Mouse (Mus musculus) embryonic fibroblast, embryonic 13.5 days (primary cell): ENCODE measurements around the gene Synj2. TPM values are rescaled to one million over a fixed set of nuclear protein-coding genes. Genes with fewer than 3 reads are reported as not detected.

Experiments used
- H3K27ac ChIP-seq: 2 replicates; pipeline ENCODE4 v1.5.1; 2012; ENCODE audit warnings: low read length, control low read depth, inconsistent platforms; ENCODE audit not compliant: insufficient read depth
- H3K4me1 ChIP-seq: 2 replicates; pipeline ENCODE4 v1.6.1; 2011; ENCODE audit warnings: low read length; ENCODE audit not compliant: control insufficient read depth, insufficient read depth
- H3K4me3 ChIP-seq: 2 replicates; pipeline ENCODE4 v1.5.1; 2011; ENCODE audit warnings: mild to moderate bottlenecking, control low read depth, low read length; ENCODE audit not compliant: insufficient read depth
- CTCF ChIP-seq: IDR thresholded peaks from 2 replicates; pipeline ENCODE4 v1.5.1; 2011; ENCODE audit warnings: mild to moderate bottlenecking, control low read depth, low read length, moderate library complexity, borderline replicate concordance; ENCODE audit not compliant: insufficient read depth
- POLR2A ChIP-seq: IDR thresholded peaks from 2 replicates; pipeline ENCODE4 v1.6.1; 2011; ENCODE audit warnings: low read depth, mild to moderate bottlenecking, control low read depth, low read length, moderate library complexity
- polyA plus RNA-seq: library from polyadenylated mRNA; stranded (reverse); fragments of >200 nt; gene quantifications from 2 replicates; pipeline ENCODE4 v1.2.4, GENCODE M21; 2011; ENCODE audit warnings: low read depth; ENCODE audit not compliant: missing spikeins, insufficient read length

The Synj2 gene
- polyA plus RNA-seq, 1 experiment = 19.9 TPM

- H3K4me3 ChIP-seq = no peak overlapping the region
- no peak overlapping the region for H3K27ac ChIP-seq
- 0 out of 2 replicates have a peak, but pooled peaks cover 3% of the 10 kb centered on the region for H3K4me1 ChIP-seq
- no peak for TF ChIP-seq CTCF
- TF ChIP-seq POLR2A = no peak
These were observed 6.3 kb upstream of the Synj2 start for GRCm38 (mm10) chr17:5934554-5935324.

GRCm38 (mm10) chr17:5935680-5936079 lies 5.4 kb upstream of the Synj2 start:
- no peak for TF ChIP-seq POLR2A
- no peak for TF ChIP-seq CTCF
- no peak overlapping the region for H3K4me3 ChIP-seq
- H3K4me1 ChIP-seq = 0 out of 2 replicates have a peak, but pooled peaks cover 3% of the 10 kb centered on the region
- H3K27ac ChIP-seq = no peak overlapping the region

DNA sequence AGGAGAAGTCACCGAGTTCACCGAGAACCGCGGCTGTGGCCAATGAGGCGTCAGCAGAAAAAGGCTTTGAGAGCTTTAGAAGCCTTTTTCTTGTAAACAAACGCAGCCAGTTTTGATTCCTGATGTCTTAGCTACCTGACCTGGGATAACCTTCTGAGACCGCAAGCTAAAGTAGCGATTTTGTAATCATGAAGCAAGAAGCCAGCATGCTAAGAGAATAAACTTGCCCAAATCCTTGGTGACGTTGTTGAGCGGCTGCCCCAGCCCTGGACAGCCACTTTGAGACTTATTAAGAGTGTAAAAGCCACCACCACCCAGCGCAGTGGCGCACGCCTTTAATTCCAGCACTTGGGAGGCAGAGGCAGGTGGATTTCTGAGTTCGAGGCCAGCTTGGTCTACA lies 4.8 kb upstream of the Synj2 start:
- Histone ChIP-seq H3K4me3 (no peak overlapping the region), H3K4me1 (0 out of 2 replicates have a peak, but pooled peaks cover 3% of the 10 kb centered on the region), H3K27ac (no peak overlapping the region)
- TF ChIP-seq POLR2A = no peak
- TF ChIP-seq CTCF = no peak

DNA sequence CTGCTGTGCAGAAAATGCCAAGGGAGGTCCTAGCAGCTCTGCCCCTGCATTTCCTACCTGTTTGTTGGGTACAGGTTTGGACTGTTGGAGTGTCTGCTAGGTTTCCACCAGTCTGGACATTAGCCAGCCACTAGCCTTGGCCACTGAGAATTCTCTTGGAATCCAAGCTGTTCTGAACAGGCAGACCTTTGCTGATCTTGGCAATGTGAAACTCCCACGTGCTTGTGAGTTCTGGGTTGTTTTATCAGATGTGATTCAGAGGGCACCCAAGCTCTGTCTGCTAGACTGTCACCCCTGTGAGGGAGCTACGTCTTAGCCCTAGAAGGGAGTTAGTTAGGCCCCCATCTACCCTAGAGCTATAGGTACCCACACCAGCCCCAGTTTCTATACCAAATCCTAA lies 3.6 kb upstream of the Synj2 start:
- peak overlapping the region; percentile 4; the same call in 1 of the 2 replicates for H3K27ac ChIP-seq
- no peak overlapping the region for H3K4me3 ChIP-seq
- no peak for TF ChIP-seq CTCF
- TF ChIP-seq POLR2A = no peak
- 0 out of 2 replicates have a peak, but pooled peaks cover 3% of the 10 kb centered on the region for H3K4me1 ChIP-seq

- no peak overlapping the region for H3K27ac ChIP-seq
- 0 out of 2 replicates have a peak, but pooled peaks cover 3% of the 10 kb centered on the region for H3K4me1 ChIP-seq
- TF ChIP-seq POLR2A = no peak
- TF ChIP-seq CTCF = no peak
- H3K4me3 ChIP-seq = no peak overlapping the region
These were observed 1.2 kb upstream of the Synj2 start for GRCm38 (mm10) chr17:5939871-5940270.

DNA sequence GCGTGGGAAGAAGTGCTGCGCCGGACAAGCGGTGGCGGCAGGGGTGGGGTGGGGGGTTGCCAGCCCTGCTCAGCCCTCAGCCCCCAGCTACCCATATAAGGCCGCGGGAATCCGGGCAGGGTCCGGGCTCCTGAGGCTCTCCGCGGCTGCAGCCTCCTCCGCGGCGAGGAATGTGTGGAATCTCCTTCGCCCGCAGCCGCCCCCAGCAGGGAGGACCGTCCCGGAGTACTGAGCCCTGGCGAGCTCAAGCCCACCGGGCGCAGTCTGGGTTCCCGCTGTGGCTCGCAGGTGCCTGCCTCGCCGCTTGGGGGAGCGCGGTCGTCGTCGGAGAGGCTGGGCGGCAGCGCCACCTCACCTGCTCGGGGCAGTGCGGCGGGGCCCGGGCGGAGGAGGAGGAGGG lies 288 bp upstream of the Synj2 start:
- no peak for TF ChIP-seq POLR2A
- peak; percentile 81 for TF ChIP-seq CTCF
- no peak overlapping the region for H3K27ac ChIP-seq

DNA sequence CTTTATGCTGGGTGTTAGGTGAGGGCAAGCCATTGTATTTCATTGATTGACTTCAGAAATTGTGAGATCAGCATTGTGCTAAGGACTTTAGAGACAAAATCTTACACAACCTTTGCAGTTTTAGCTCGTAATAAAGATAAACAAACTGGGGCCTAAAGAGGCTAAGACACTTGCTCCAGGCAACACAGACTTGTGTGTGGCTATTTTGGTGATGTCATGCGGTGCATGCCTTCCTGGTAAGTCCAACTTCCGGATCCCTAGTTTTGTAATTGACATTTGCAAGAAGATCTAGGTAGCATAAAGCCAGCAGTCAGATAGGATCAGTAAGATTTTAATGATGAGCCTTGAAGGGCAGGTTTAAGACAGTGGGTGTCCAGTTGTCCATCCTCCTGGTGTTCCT lies 1.1 kb downstream of the Synj2 start:
- H3K4me3 ChIP-seq = peak overlapping the region; percentile 77

More for the DNA sequence above, 288 bp upstream of the Synj2 start:
- 0 out of 2 replicates have a peak, but pooled peaks cover 3% of the 10 kb centered on the region for H3K4me1 ChIP-seq
- H3K4me3 ChIP-seq = peak overlapping the region; percentile 1; the same call in 1 of the 2 replicates

GRCm38 (mm10) chr17:5943053-5943452 lies 2.0 kb downstream of the Synj2 start:
- TF ChIP-seq CTCF (no peak), POLR2A (no peak)
- H3K4me1 ChIP-seq = no peaks in the 10 kb centered on the region
- no peak overlapping the region for H3K4me3 ChIP-seq
- H3K27ac ChIP-seq = peak overlapping the region; percentile 47; the same call in 1 of the 2 replicates

More for the DNA sequence above, 1.1 kb downstream of the Synj2 start:
- TF ChIP-seq POLR2A (no peak), CTCF (no peak)
- Histone ChIP-seq H3K4me1 (0 out of 2 replicates have a peak, but pooled peaks cover 3% of the 10 kb centered on the region), H3K27ac (peak overlapping the region; percentile 47; the same call in 1 of the 2 replicates)

DNA sequence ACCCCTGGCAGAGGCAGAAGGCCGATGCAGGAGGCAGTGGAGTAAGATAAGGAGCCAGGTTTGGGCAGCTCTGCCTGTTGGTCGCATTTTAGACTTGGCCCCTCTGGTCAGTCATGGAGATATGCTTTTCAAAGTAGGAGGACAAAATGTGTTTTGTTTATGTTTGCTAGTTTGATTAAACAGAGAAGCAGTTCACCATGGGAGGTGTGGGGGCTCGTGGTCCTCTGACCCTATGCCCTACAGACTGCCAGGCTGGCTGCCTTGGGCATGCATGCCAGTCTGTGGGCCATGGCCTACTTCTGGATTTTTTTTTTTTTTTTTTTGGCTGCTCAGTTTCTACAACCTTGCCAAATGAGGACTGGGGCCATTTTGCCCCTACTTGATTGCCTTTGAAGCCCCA lies 6.0 kb downstream of the Synj2 start:
- Histone ChIP-seq H3K27ac (no peak overlapping the region), H3K4me3 (no peak overlapping the region), H3K4me1 (no peaks in the 10 kb centered on the region)
- no peak for TF ChIP-seq CTCF
- no peak for TF ChIP-seq POLR2A

- Histone ChIP-seq H3K4me1 (peaks cover 8% of the 10 kb centered on the region), H3K4me3 (no peak overlapping the region), H3K27ac (no peak overlapping the region)
- no peak for TF ChIP-seq POLR2A
- no peak for TF ChIP-seq CTCF
These were observed 11.4 kb downstream of the Synj2 start for GRCm38 (mm10) chr17:5952455-5952854.
